Mouse (Mus musculus) macrophage (primary cell): Measurements from ENCODE around the gene Ust. TPM values are rescaled to one million over a fixed set of nuclear protein-coding genes. Genes with fewer than 3 reads are reported as not detected.

Experiments
- H3K27ac ChIP-seq: fragments of 350-480 bp; formaldehyde crosslinking; 2 replicates; pipeline ENCODE4 v1.9.0; 2021
- H3K36me3 ChIP-seq: fragments of 350-480 bp; formaldehyde crosslinking; 2 replicates; pipeline ENCODE4 v1.9.0; 2021; ENCODE audit errors: inconsistent target
- H3K4me3 ChIP-seq: fragments of 350-480 bp; formaldehyde crosslinking; 2 replicates; pipeline ENCODE4 v1.9.0; 2021; ENCODE audit errors: inconsistent target
- H3K79me2 ChIP-seq: fragments of 350-480 bp; formaldehyde crosslinking; 2 replicates; pipeline ENCODE4 v1.9.0; 2021; ENCODE audit errors: inconsistent target
- WGBS: methylation state at CpG from one replicate; pipeline ENCODE4 v1.1.7; 2026; ENCODE audit warnings: inconsistent platforms; ENCODE audit not compliant: missing documents; 5-methylcytosine and 5-hydroxymethylcytosine counted together
- polyA plus RNA-seq: library from polyadenylated mRNA; stranded (reverse); fragments of 250-400 nt; gene quantifications from 3 replicates; pipeline ENCODE4 v1.2.4, GENCODE M21; 2018; ENCODE audit warnings: inconsistent platforms

Gene Ust
- polyA plus RNA-seq, 1 experiment from 2014 or later: 2.4 TPM

GRCm38 (mm10) chr10:8277094-8277493, 241.5 kb downstream of the Ust start:
- H3K4me3 ChIP-seq: no peak overlapping the region
- H3K36me3 ChIP-seq: no peaks in the 10 kb centered on the region
- H3K27ac ChIP-seq: peak overlapping the region; percentile 5
- WGBS: 80% methylated on average over 5 of the region's 5 CpGs
- H3K79me2 ChIP-seq: no peaks in the 10 kb centered on the region

GRCm38 (mm10) chr10:8269681-8270080, 248.9 kb downstream of the Ust start:
- Histone ChIP-seq H3K79me2 (no peaks in the 10 kb centered on the region), H3K27ac (no peak overlapping the region), H3K4me3 (no peak overlapping the region), H3K36me3 (no peaks in the 10 kb centered on the region)
- WGBS: 93% methylated on average over 4 of the region's 4 CpGs

GRCm38 (mm10) chr10:8259716-8260115, 258.9 kb downstream of the Ust start:
- Histone ChIP-seq H3K27ac (no peak overlapping the region), H3K36me3 (no peaks in the 10 kb centered on the region), H3K79me2 (no peaks in the 10 kb centered on the region), H3K4me3 (no peak overlapping the region)
- WGBS: 76% methylated on average over 4 of the region's 4 CpGs

GRCm38 (mm10) chr10:8250005-8250404, 268.6 kb downstream of the Ust start:
- Histone ChIP-seq H3K79me2 (no peaks in the 10 kb centered on the region), H3K4me3 (no peak overlapping the region), H3K36me3 (no peaks in the 10 kb centered on the region), H3K27ac (no peak overlapping the region)
- WGBS: 49% methylated on average over 3 of the region's 3 CpGs

- Histone ChIP-seq H3K27ac (no peak overlapping the region), H3K79me2 (no peaks in the 10 kb centered on the region), H3K4me3 (no peak overlapping the region), H3K36me3 (no peaks in the 10 kb centered on the region)
- 12% methylated on average over 4 of the region's 4 CpGs for WGBS
Observed at GRCm38 (mm10) chr10:8242336-8242735, 276.3 kb downstream of the Ust start.

- Histone ChIP-seq H3K36me3 (no peaks in the 10 kb centered on the region), H3K4me3 (peak overlapping the region; percentile 5; the same call in 1 of the 2 replicates), H3K79me2 (no peaks in the 10 kb centered on the region), H3K27ac (peak overlapping the region; percentile 46)
- WGBS: 27% methylated on average over 4 of the region's 4 CpGs
Observed at GRCm38 (mm10) chr10:8240703-8241102, 277.9 kb downstream of the Ust start.

- WGBS: 5% methylated on average over 3 of the region's 3 CpGs
- H3K27ac ChIP-seq: peak overlapping the region; percentile 46
Observed at GRCm38 (mm10) chr10:8240242-8240641, 278.4 kb downstream of the Ust start.

GRCm38 (mm10) chr10:8236780-8237571, 281.6 kb downstream of the Ust start:
- H3K4me3 ChIP-seq: no peak overlapping the region
- H3K79me2 ChIP-seq: no peaks in the 10 kb centered on the region
- 93% methylated on average over 10 of the region's 10 CpGs for WGBS
- H3K36me3 ChIP-seq: no peaks in the 10 kb centered on the region
- no peak overlapping the region for H3K27ac ChIP-seq

More at GRCm38 (mm10) chr10:8240242-8240641, 278.4 kb downstream of the Ust start:
- H3K4me3 ChIP-seq: peak overlapping the region; percentile 5; the same call in 1 of the 2 replicates
- no peaks in the 10 kb centered on the region for H3K36me3 ChIP-seq
- H3K79me2 ChIP-seq: no peaks in the 10 kb centered on the region

GRCm38 (mm10) chr10:8233148-8233901, 285.3 kb downstream of the Ust start:
- no peak overlapping the region for H3K4me3 ChIP-seq
- H3K36me3 ChIP-seq: no peaks in the 10 kb centered on the region
- 94% methylated on average over 8 of the region's 8 CpGs for WGBS
- H3K27ac ChIP-seq: no peak overlapping the region
- no peaks in the 10 kb centered on the region for H3K79me2 ChIP-seq

GRCm38 (mm10) chr10:8232535-8232934, 286.1 kb downstream of the Ust start:
- Histone ChIP-seq H3K36me3 (no peaks in the 10 kb centered on the region), H3K79me2 (no peaks in the 10 kb centered on the region), H3K27ac (no peak overlapping the region), H3K4me3 (no peak overlapping the region)
- WGBS: 95% methylated on average over 6 of the region's 6 CpGs

- Histone ChIP-seq H3K79me2 (no peaks in the 10 kb centered on the region), H3K4me3 (no peak overlapping the region), H3K36me3 (no peaks in the 10 kb centered on the region), H3K27ac (no peak overlapping the region)
- 100% methylated on average over 3 of the region's 3 CpGs for WGBS
Observed at GRCm38 (mm10) chr10:8228375-8228743, 290.3 kb downstream of the Ust start.

GRCm38 (mm10) chr10:8227705-8228374, 290.8 kb downstream of the Ust start:
- no peak overlapping the region for H3K27ac ChIP-seq
- H3K79me2 ChIP-seq: no peaks in the 10 kb centered on the region
- no peaks in the 10 kb centered on the region for H3K36me3 ChIP-seq
- 87% methylated on average over 5 of the region's 5 CpGs for WGBS
- H3K4me3 ChIP-seq: no peak overlapping the region

GRCm38 (mm10) chr10:8226650-8227049, 292.0 kb downstream of the Ust start:
- WGBS: 94% methylated on average over 3 of the region's 3 CpGs
- Histone ChIP-seq H3K4me3 (no peak overlapping the region), H3K36me3 (no peaks in the 10 kb centered on the region), H3K79me2 (no peaks in the 10 kb centered on the region), H3K27ac (no peak overlapping the region)

GRCm38 (mm10) chr10:8224641-8225040, 294.0 kb downstream of the Ust start:
- Histone ChIP-seq H3K36me3 (no peaks in the 10 kb centered on the region), H3K4me3 (no peak overlapping the region), H3K27ac (no peak overlapping the region), H3K79me2 (no peaks in the 10 kb centered on the region)
- 72% methylated on average over 2 of the region's 2 CpGs for WGBS

GRCm38 (mm10) chr10:8224046-8224445, 294.6 kb downstream of the Ust start:
- WGBS: 92% methylated on average over 8 of the region's 8 CpGs
- no peak overlapping the region for H3K4me3 ChIP-seq
- H3K79me2 ChIP-seq: no peaks in the 10 kb centered on the region
- no peak overlapping the region for H3K27ac ChIP-seq
- no peaks in the 10 kb centered on the region for H3K36me3 ChIP-seq
